Comparison of ENCODE assay signal across 8 mouse cellular contexts in genomic region chr2:71544391-71545285, GRCm38 (mm10). TPM values are rescaled to one million over a fixed set of nuclear protein-coding genes. Genes with fewer than 3 reads are reported as not detected.
A peak's percentile ranks its signal among the peaks of the same experiment; 100 is the strongest.
DNase-seq lines count a peak whose midpoint lies in the region; ATAC-seq lines count a peak whose summit lies in the region.

No protein-coding gene starts in this region.

- 2% methylated on average over 61 of the region's 61 CpGs for WGBS in liver, embryonic 11.5 days
- under 1% methylated on average over 59 of the region's 61 CpGs for WGBS in embryonic facial prominence, embryonic 11.5 days
- under 1% methylated on average over 57 of the region's 61 CpGs for WGBS in intestine, embryonic 14.5 days
- 1% methylated on average over 61 of the region's 61 CpGs for WGBS in neural tube, embryonic 12.5 days

- H3K9me3 ChIP-seq in liver, embryonic 11.5 days (ENCODE audit: control insufficient read depth, low read length), result no peaks in the 10 kb centered on the region
- no peaks in the 10 kb centered on the region for H3K9me3 ChIP-seq in embryonic facial prominence, embryonic 11.5 days (replicated peaks; ENCODE audit: control insufficient read depth, low read length)
- no peaks in the 10 kb centered on the region for H3K9me3 ChIP-seq in intestine, embryonic 14.5 days (ENCODE audit: control insufficient read depth, low read length)
- no peaks in the 10 kb centered on the region for H3K9me3 ChIP-seq in neural tube, embryonic 12.5 days

- DNase-seq in liver, embryonic 11.5 days (ENCODE audit: low spot score), result no peak
- DNase-seq in liver, result no peak
- DNase-seq in embryonic facial prominence, embryonic 11.5 days (ENCODE audit: low spot score), result peak; percentile 59
- peak; percentile 76 for DNase-seq in intestine, embryonic 14.5 days (ENCODE audit: low spot score)
- no peak for DNase-seq in spleen, postnatal 14 days (ENCODE audit: low spot score in 2 of 2)
- DNase-seq in gastrocnemius, postnatal 14 days, result no peak
- no peak for DNase-seq in ovary, adult 18-20 months (ENCODE audit: low spot score)

- H3K27me3 ChIP-seq in liver, embryonic 11.5 days (replicated peaks; ENCODE audit: control insufficient read depth, insufficient read depth, low read length), result peaks cover 96% of the 10 kb centered on the region
- peaks cover 32% of the 10 kb centered on the region for H3K27me3 ChIP-seq in embryonic facial prominence, embryonic 11.5 days (ENCODE audit: control insufficient read depth, insufficient read depth, low read length)
- peaks cover 96% of the 10 kb centered on the region for H3K27me3 ChIP-seq in intestine, embryonic 14.5 days (replicated peaks; ENCODE audit: control insufficient read depth, insufficient read depth, low read length)
- peaks cover 90% of the 10 kb centered on the region for H3K27me3 ChIP-seq in neural tube, embryonic 12.5 days (replicated peaks)

- no peak overlapping the region for H3K9ac ChIP-seq in liver, embryonic 11.5 days (ENCODE audit: low read depth, low read length)
- H3K9ac ChIP-seq in embryonic facial prominence, embryonic 11.5 days (replicated peaks; ENCODE audit: low read length), result peak overlapping the region; percentile 83
- no peak overlapping the region; the same call in 1 of the 2 replicates for H3K9ac ChIP-seq in intestine, embryonic 14.5 days (ENCODE audit: low read length)
- H3K9ac ChIP-seq in neural tube, embryonic 12.5 days, result no peak overlapping the region

- no peaks in the 10 kb centered on the region for H3K36me3 ChIP-seq in liver, embryonic 11.5 days (ENCODE audit: control insufficient read depth, insufficient read depth, low read length)
- no peaks in the 10 kb centered on the region for H3K36me3 ChIP-seq in embryonic facial prominence, embryonic 11.5 days (replicated peaks; ENCODE audit: control insufficient read depth, insufficient read depth, low read depth, low read length)
- H3K36me3 ChIP-seq in intestine, embryonic 14.5 days (ENCODE audit: control insufficient read depth, insufficient read depth, low read length), result no peaks in the 10 kb centered on the region
- no peaks in the 10 kb centered on the region for H3K36me3 ChIP-seq in neural tube, embryonic 12.5 days

- H3K27ac ChIP-seq in liver, embryonic 11.5 days (ENCODE audit: low read depth, low read length), result no peak overlapping the region
- H3K27ac ChIP-seq in embryonic facial prominence, embryonic 11.5 days (replicated peaks; ENCODE audit: low read depth, low read length), result peak overlapping the region; percentile 90
- no peak overlapping the region for H3K27ac ChIP-seq in intestine, embryonic 14.5 days (ENCODE audit: low read depth)
- no peak overlapping the region for H3K27ac ChIP-seq in neural tube, embryonic 12.5 days

- H3K4me3 ChIP-seq in liver, embryonic 11.5 days (ENCODE audit: low read depth, low read length), result peak overlapping the region; percentile 23
- peak overlapping the region; percentile 66 for H3K4me3 ChIP-seq in embryonic facial prominence, embryonic 11.5 days (ENCODE audit: low read depth, low read length)
- H3K4me3 ChIP-seq in intestine, embryonic 14.5 days (ENCODE audit: low read depth, low read length), result peak overlapping the region; percentile 46
- H3K4me3 ChIP-seq in neural tube, embryonic 12.5 days, result 0 out of 2 replicates have a peak overlapping the region, but pooled peaks have one; percentile 5

- 0 out of 2 replicates have a peak, but pooled peaks have one; percentile 21 for ATAC-seq in liver, embryonic 11.5 days (replicated peaks; ENCODE audit: low FRiP score)
- ATAC-seq in embryonic facial prominence, embryonic 11.5 days (replicated peaks; ENCODE audit: insufficient number of reproducible peaks, low FRiP score, low TSS enrichment, low read depth), result no peak
- ATAC-seq in intestine, embryonic 14.5 days (replicated peaks; ENCODE audit: low FRiP score, low TSS enrichment, low read depth), result no peak
- no peak for ATAC-seq in neural tube, embryonic 12.5 days (ENCODE audit: low FRiP score, low read depth)

- H3K4me1 ChIP-seq in liver, embryonic 11.5 days (replicated peaks; ENCODE audit: control insufficient read depth, insufficient read depth, low read length), result peaks cover 28% of the 10 kb centered on the region
- peaks cover 9% of the 10 kb centered on the region for H3K4me1 ChIP-seq in embryonic facial prominence, embryonic 11.5 days (ENCODE audit: control insufficient read depth, insufficient read depth, low read length)
- H3K4me1 ChIP-seq in intestine, embryonic 14.5 days (replicated peaks; ENCODE audit: control insufficient read depth, insufficient read depth, low read length), result peaks cover 18% of the 10 kb centered on the region
- peaks cover 35% of the 10 kb centered on the region for H3K4me1 ChIP-seq in neural tube, embryonic 12.5 days

- H3K4me2 ChIP-seq in liver, embryonic 11.5 days, result peak overlapping the region; percentile 16; the same call in 1 of the 2 replicates
- peak overlapping the region; percentile 94 for H3K4me2 ChIP-seq in embryonic facial prominence, embryonic 11.5 days (ENCODE audit: low read depth, low read length)
- peak overlapping the region; percentile 20; the same call in 1 of the 2 replicates for H3K4me2 ChIP-seq in intestine, embryonic 14.5 days (ENCODE audit: low read length)
- peak overlapping the region; percentile 98 for H3K4me2 ChIP-seq in neural tube, embryonic 12.5 days (replicated peaks)

- intact Hi-C loops in gastrocnemius, postnatal 14 days (cut with DNase I; ENCODE audit: low total_unique reads), result loop anchor here (5.0 to 10.0 kb wide), 2 partner anchors 292 to 390 kb away; no protein-coding TSS in a partner anchor

RNA-seq across cellular contexts. Expression of gene Dlx2, which starts 1.9 kb away (rescaled TPM):
- 0.19 and 0.65 TPM in 2 replicates for polyA plus RNA-seq in liver, embryonic 11.5 days (2014; fragmentation: Nextera tagmentation; extraction: Ambion mirVana)
- 18.0 and 20.3 TPM in 2 replicates for polyA plus RNA-seq in embryonic facial prominence, embryonic 11.5 days (2014; fragmentation: Nextera tagmentation; extraction: Ambion mirVana)
- polyA plus RNA-seq in intestine, embryonic 14.5 days (2014; fragmentation: Nextera tagmentation; extraction: Ambion mirVana), result 5.8 and 6.4 TPM in 2 replicates
- polyA plus RNA-seq in neural tube, embryonic 12.5 days (2016; fragmentation: Nextera tagmentation; extraction: Ambion mirVana), result 1.4 and 1.6 TPM in 2 replicates
- under 1 TPM in 1 of 2 experiments, not detected in 1; 0.10 TPM for total RNA-seq in gastrocnemius, postnatal 14 days (2021)

RNA-seq across cellular contexts. Expression of gene Dlx1, which starts 16.7 kb away (rescaled TPM):
- polyA plus RNA-seq in liver, embryonic 11.5 days (2014; fragmentation: Nextera tagmentation; extraction: Ambion mirVana), result 1.1 and 2.2 TPM in 2 replicates
- 53.9 and 76.2 TPM in 2 replicates for polyA plus RNA-seq in embryonic facial prominence, embryonic 11.5 days (2014; fragmentation: Nextera tagmentation; extraction: Ambion mirVana)
- 8.0 and 9.8 TPM in 2 replicates for polyA plus RNA-seq in intestine, embryonic 14.5 days (2014; fragmentation: Nextera tagmentation; extraction: Ambion mirVana)
- 1.2 and 1.6 TPM in 2 replicates for polyA plus RNA-seq in neural tube, embryonic 12.5 days (2016; fragmentation: Nextera tagmentation; extraction: Ambion mirVana)
- under 1 TPM in 1 of 2 experiments, not detected in 1; 0.09 TPM for total RNA-seq in gastrocnemius, postnatal 14 days (2021)

Comparison
In these comparisons a context has a peak if more than half of its experiments do, and no peak if none do; other contexts are left out.
1. DNase-seq: peak in embryonic facial prominence, embryonic 11.5 days (single experiment) and intestine, embryonic 14.5 days (single experiment); none in liver, embryonic 11.5 days (single experiment), liver (single experiment), spleen, postnatal 14 days (0 of 2), gastrocnemius, postnatal 14 days (single experiment) and ovary, adult 18-20 months (single experiment).
2. H3K4me2 ChIP-seq: peak in every context shown above with its lines; median percentile 98 in neural tube, embryonic 12.5 days; 94 in embryonic facial prominence, embryonic 11.5 days; 20 in intestine, embryonic 14.5 days; 16 in liver, embryonic 11.5 days.
3. H3K4me3 ChIP-seq: peak in every context shown above with its lines; median percentile 66 in embryonic facial prominence, embryonic 11.5 days; 46 in intestine, embryonic 14.5 days; 23 in liver, embryonic 11.5 days; 5 in neural tube, embryonic 12.5 days.